Mouse (Mus musculus): Measurements from ENCODE around the gene Cubn.

DNA sequence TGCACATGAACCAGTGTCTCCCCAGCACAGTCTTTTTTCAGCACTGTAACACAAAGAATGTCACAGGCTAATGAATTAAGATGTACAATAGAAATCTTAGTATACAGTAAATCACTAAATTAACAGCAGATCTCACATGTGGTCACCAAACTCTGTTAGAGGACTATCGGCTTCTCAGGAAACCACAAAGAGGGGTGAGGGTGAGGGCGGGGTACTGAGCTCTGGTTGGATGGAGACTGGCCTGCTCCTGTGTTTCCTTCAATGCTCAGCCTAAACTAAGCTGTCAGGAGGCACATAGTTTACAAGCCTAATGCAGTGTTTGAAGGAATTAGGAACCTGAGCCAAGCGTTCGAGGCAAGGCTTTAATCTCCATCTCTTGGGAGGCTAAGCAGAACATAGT is 228.5 kb downstream of the Cubn start:
- TF ChIP-seq CTCF (IDR thresholded peaks at IDR 0.05; ENCODE audit: insufficient read depth, low read length), result no peak
- no peak for TF ChIP-seq POLR2A (IDR thresholded peaks at IDR 0.05; ENCODE audit: borderline replicate concordance, extremely low read depth, low read depth, low read length)
